Mouse (Mus musculus) lung, embryonic 14.5 days (tissue): ENCODE measurements around the gene Gpn3. TPM values are rescaled to one million over a fixed set of nuclear protein-coding genes. Genes with fewer than 3 reads are reported as not detected.
A peak's percentile ranks its signal among the peaks of the same experiment; 100 is the strongest.

Source experiments
- ATAC-seq: fragments of 200-750 bp; cut with Nextera tagmentation; 2 replicates; pipeline ENCODE4 v1.8.0; 2017; ENCODE audit warnings: mild to moderate bottlenecking, moderate TSS enrichment, moderate library complexity; ENCODE audit not compliant: insufficient read depth
- DNase-seq: peaks from one replicate; pipeline ENCODE4 v3.0.0-alpha.2; 2015
- H3K27ac ChIP-seq: fragments of 300-500 bp; sonication (generic); 2 replicates; pipeline ENCODE4 v1.5.1; 2014; ENCODE audit warnings: low read depth, mild to moderate bottlenecking, moderate library complexity
- H3K27me3 ChIP-seq: fragments of 300-500 bp; sonication (generic); 2 replicates; pipeline ENCODE4 v1.6.1; 2014; ENCODE audit warnings: low read length, control low read depth; ENCODE audit not compliant: insufficient read depth
- H3K36me3 ChIP-seq: fragments of 300-500 bp; sonication (generic); 2 replicates; pipeline ENCODE4 v1.6.1; 2014; ENCODE audit warnings: control low read depth; ENCODE audit not compliant: insufficient read depth
- H3K4me1 ChIP-seq: fragments of 300-500 bp; sonication (generic); 2 replicates; pipeline ENCODE4 v1.6.1; 2014; ENCODE audit warnings: antibody characterized with exemption, control low read depth; ENCODE audit not compliant: insufficient read depth
- H3K4me2 ChIP-seq: fragments of 300-500 bp; sonication (generic); 2 replicates; pipeline ENCODE4 v1.6.1; 2014; ENCODE audit warnings: mild to moderate bottlenecking
- H3K4me3 ChIP-seq: fragments of 300-500 bp; sonication (generic); 2 replicates; pipeline ENCODE4 v1.5.1; 2014; ENCODE audit warnings: low read depth, low read length
- H3K9ac ChIP-seq: fragments of 300-500 bp; sonication (generic); 2 replicates; pipeline ENCODE4 v1.6.1; 2014
- H3K9me3 ChIP-seq: fragments of 300-500 bp; sonication (generic); 2 replicates; pipeline ENCODE4 v1.6.1; 2016; ENCODE audit warnings: low read depth, low read length, control low read depth
- CTCF ChIP-seq: IDR thresholded peaks from 2 replicates; pipeline ENCODE4 v1.5.1; 2016; ENCODE audit warnings: antibody characterized with exemption, low read depth
- WGBS: fragments of 180-500 bp; shearing (Covaris S2); extraction: QIAGEN DNeasy Blood & Tissue Kit; methylation state at CpG from one replicate; pipeline ENCODE4 v1.1.7; 2014; 5-methylcytosine and 5-hydroxymethylcytosine counted together
- polyA plus RNA-seq: library from polyadenylated mRNA; unstranded; fragments of >200 nt; fragmentation: Nextera tagmentation; extraction: Ambion mirVana; gene quantifications from 2 replicates; pipeline ENCODE4 v1.2.1, GENCODE M21; 2014

The Gpn3 gene
- polyA plus RNA-seq = 72.1 and 75.5 TPM in 2 replicates

DNA sequence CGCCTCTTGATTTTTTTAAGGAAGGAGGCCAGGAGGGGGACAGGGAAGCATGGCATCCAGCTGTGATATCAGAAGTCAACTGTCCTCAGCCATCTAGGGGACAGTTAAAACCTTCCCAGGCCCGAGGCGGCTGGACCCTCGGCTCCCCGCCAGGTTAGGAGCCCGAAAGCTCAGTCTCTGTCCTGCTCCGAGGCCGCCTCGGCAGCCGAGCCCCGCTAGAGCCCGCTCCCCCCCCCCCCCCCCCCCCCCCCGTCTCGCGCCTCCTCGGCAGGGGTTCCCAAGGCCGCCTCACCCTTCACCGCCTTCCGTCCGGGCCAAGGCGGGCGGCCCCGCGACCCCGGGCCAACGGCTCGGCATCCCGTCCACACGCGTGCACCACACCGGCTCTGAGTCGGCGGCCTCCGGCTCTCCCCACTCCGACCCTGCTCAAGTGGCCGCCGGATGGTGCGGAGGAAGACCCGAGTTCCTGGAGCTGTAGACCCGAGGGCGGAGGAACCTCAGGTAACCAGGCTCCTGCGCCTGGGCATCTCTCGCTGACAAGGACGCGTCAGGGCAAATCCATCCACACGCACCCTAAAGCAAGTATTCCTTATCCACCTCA is at the start of gene Gpn3:
Gene Gpn3, plus strand, starts transcription at position 286 of the 601 bp plus-strand sequence.
- ATAC-seq = peak; percentile 84
- DNase-seq = peak; percentile 44

DNA sequence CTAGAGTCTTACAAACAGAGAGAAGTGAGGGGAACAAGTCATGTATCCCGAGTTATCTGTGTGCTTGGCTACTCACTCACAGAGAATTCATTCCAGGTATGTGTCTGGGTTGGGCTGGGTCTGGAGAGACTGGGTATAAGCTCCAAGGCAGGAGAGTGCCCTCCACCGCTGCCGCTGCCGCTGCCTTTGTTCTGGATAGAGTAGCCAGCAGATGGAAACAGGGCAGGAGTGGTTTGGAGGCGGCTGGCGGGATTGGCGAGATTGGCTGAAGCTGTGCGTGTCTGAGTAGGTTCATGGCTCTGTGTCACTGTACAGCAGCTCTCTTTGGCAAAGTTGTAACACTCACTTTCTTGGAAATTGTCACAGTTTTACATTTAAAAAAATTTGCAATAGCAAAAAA is 48.2 kb upstream of the Gpn3 start:
- DNase-seq (no peak), ATAC-seq (no peak)
- no peaks in the 10 kb centered on the region for H3K4me1 ChIP-seq
- no peak overlapping the region for H3K27ac ChIP-seq
- H3K36me3 ChIP-seq = peaks cover 53% of the 10 kb centered on the region
- H3K9me3 ChIP-seq = no peaks in the 10 kb centered on the region
- no peaks in the 10 kb centered on the region for H3K27me3 ChIP-seq
- WGBS = 76% methylated on average over 8 of the region's 8 CpGs
- no peak overlapping the region for H3K4me3 ChIP-seq
- no peak for TF ChIP-seq CTCF
- H3K4me2 ChIP-seq = no peak overlapping the region
- no peak overlapping the region for H3K9ac ChIP-seq

More for the DNA sequence above, at the start of gene Gpn3:
- H3K4me1 ChIP-seq = peaks cover 8% of the 10 kb centered on the region; the same call in 1 of the 2 replicates
- H3K36me3 ChIP-seq = peaks cover 44% of the 10 kb centered on the region
- no peaks in the 10 kb centered on the region for H3K27me3 ChIP-seq
- H3K4me2 ChIP-seq = peak within 1 kb of the TSS; percentile 84
- under 1% methylated on average over 33 of the region's 46 CpGs for WGBS
- no peak for TF ChIP-seq CTCF
- H3K9me3 ChIP-seq = no peaks in the 10 kb centered on the region
- peak within 1 kb of the TSS; percentile 65 for H3K4me3 ChIP-seq
- H3K9ac ChIP-seq = peak within 1 kb of the TSS; percentile 82
- H3K27ac ChIP-seq = peak within 1 kb of the TSS; percentile 92

DNA sequence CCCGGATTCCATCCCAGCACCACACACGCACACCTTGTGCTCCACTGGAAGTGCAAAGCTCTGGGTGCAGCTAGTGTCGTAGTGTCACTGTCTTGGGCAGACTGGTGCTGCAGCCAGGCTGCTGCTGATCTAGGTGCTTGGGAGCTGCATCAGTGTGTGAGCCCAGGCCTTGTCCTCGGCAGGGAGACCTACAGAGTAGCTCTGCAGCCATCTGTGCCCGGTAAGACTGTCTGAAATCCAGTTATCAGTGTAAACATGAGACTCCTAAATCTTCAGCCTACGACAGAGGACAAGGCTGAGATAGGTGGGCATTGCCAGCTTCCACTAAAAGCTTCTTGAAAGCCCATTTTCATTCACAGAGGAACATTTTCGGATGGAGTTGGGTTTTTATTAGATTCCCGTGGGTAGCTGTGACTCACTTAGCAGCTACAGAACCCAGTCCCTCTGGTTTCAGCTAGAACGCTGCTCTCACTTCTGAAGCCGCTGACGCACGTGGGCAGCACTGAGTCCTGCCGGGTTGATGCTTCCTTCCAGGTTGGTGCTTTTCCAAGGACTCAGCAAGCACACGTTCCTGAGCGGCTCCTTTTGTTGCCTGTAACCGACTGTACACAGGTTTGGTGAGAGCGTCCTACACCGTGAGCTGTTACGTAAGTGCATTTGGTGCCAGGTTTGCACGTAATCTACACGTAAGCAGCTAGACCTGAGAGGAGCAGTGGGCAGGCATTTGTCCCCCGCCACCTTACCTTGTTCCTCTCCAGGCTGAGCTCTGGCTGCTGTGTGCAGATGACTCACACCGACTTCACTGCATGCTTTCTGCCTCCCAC is 46.9 kb upstream of the Gpn3 start:
- WGBS = 86% methylated on average over 23 of the region's 23 CpGs
- no peaks in the 10 kb centered on the region for H3K27me3 ChIP-seq
- no peaks in the 10 kb centered on the region for H3K9me3 ChIP-seq
- H3K4me3 ChIP-seq = no peak overlapping the region
- no peak for TF ChIP-seq CTCF
- H3K4me1 ChIP-seq = no peaks in the 10 kb centered on the region
- peaks cover 47% of the 10 kb centered on the region for H3K36me3 ChIP-seq
- DNase-seq (no peak), ATAC-seq (no peak)
- no peak overlapping the region for H3K4me2 ChIP-seq
- H3K9ac ChIP-seq = no peak overlapping the region
- no peak overlapping the region for H3K27ac ChIP-seq

DNA sequence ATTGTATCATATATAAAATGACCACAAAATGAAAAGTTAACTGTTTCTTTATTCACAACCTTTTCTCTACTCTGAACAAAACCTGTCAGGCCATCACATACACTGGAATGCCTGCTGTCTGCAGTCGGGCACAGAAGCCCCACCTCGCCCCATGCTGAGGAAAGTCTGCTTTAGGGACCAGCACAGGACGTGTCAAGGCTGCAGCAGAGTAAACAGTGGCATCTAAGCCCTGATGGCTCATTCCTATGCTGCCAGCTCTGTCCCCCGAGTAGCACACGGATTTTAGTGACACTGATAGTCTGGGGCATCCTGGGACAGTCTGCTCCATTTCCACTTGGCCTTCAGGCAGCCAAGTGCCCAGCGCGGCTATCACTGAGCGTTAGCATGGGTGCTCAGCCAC is 46.2 kb upstream of the Gpn3 start:
- no peak for ATAC-seq
- WGBS = 80% methylated on average over 8 of the region's 8 CpGs
- peaks cover 40% of the 10 kb centered on the region for H3K36me3 ChIP-seq
- no peak overlapping the region for H3K9ac ChIP-seq
- no peaks in the 10 kb centered on the region for H3K9me3 ChIP-seq
- H3K27ac ChIP-seq = no peak overlapping the region
- no peak overlapping the region for H3K4me2 ChIP-seq
- no peak for TF ChIP-seq CTCF
- DNase-seq = no peak
- no peaks in the 10 kb centered on the region for H3K4me1 ChIP-seq
- H3K27me3 ChIP-seq = no peaks in the 10 kb centered on the region
- no peak overlapping the region for H3K4me3 ChIP-seq

DNA sequence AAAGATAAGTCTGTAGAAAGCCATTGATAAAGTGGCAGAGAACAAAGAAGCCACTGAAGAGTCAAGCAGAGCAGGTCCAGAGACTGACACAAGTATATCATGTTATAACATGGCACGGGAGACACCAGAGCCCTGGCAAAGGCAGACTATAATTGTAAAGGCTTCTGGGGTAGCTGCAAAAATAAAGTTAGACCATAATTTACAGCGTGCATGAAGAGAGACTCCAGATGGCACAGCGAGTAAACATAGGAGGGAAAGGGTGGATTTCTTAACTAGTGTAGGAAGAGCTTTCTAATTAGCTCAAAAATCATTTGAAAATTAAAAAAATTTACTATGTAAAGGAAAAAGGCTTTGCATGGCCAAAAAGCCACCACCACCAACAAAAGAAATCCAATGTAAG is 44.4 kb upstream of the Gpn3 start:
- ATAC-seq (no peak), DNase-seq (no peak)
- Histone ChIP-seq H3K9ac (no peak overlapping the region), H3K27ac (no peak overlapping the region), H3K36me3 (peaks cover 24% of the 10 kb centered on the region), H3K4me1 (no peaks in the 10 kb centered on the region), H3K4me3 (no peak overlapping the region), H3K9me3 (no peaks in the 10 kb centered on the region), H3K27me3 (no peaks in the 10 kb centered on the region), H3K4me2 (no peak overlapping the region)
- 79% methylated on average over 3 of the region's 3 CpGs for WGBS
- TF ChIP-seq CTCF = no peak

DNA sequence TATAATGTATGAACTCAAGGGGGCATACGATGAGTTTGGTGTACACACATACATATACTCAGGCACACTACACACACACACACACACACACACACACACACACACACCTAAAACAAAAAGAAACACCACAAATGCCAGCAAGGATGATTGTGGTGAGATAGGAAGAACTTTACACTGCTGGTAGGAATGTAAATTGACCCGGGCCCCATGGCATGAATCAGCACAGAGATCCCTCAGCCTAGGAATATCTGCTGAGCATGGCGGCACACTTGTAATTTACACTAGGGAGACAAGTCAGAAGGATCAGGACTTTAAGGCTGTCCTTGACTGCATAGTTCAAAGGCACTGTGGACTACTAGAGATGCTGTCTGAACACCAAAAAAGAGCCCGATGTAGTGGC is 41.4 kb upstream of the Gpn3 start:
- Histone ChIP-seq H3K4me3 (no peak overlapping the region), H3K4me1 (no peaks in the 10 kb centered on the region), H3K27me3 (no peaks in the 10 kb centered on the region), H3K27ac (no peak overlapping the region), H3K9me3 (no peaks in the 10 kb centered on the region), H3K36me3 (peaks cover 8% of the 10 kb centered on the region; the same call in 1 of the 2 replicates), H3K9ac (no peak overlapping the region), H3K4me2 (no peak overlapping the region)
- no peak for TF ChIP-seq CTCF
- 77% methylated on average over 4 of the region's 4 CpGs for WGBS
- ATAC-seq (no peak), DNase-seq (no peak)

DNA sequence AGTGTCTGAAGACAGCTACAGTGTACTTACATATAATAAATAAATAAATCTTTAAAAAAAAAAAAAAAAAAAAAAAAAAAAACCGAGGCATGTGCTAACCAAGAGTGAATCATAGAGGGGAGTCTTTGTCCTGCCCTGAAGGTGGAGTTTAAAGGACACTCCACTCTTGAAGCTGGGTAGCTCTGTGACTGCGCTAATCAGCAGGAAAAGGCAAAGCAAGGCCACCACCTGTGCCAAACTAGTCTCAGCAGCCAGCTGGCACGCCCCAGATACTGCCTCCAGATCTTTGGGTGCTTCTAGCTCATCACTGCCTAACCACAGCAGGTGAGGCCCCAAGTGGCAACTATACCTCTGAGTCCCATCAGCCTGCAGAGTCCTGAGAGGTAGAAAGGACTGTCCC is 37.0 kb upstream of the Gpn3 start:
- ATAC-seq = no peak
- Histone ChIP-seq H3K4me3 (no peak overlapping the region), H3K4me2 (no peak overlapping the region), H3K27ac (no peak overlapping the region), H3K36me3 (no peaks in the 10 kb centered on the region), H3K9ac (no peak overlapping the region), H3K4me1 (no peaks in the 10 kb centered on the region), H3K9me3 (no peaks in the 10 kb centered on the region), H3K27me3 (no peaks in the 10 kb centered on the region)
- no peak for TF ChIP-seq CTCF
- 66% methylated on average over 3 of the region's 3 CpGs for WGBS
- DNase-seq = no peak
